Mouse (Mus musculus) midbrain, embryonic 14.5 days (tissue): Measurements from ENCODE around the gene Tcf7. TPM values are rescaled to one million over a fixed set of nuclear protein-coding genes. Genes with fewer than 3 reads are reported as not detected.

Source experiments
- ATAC-seq: fragments of 200-750 bp; cut with Nextera tagmentation; 2 replicates; pipeline ENCODE4 v1.8.0; 2017; ENCODE audit warnings: moderate number of reproducible peaks, moderate library complexity; ENCODE audit not compliant: low FRiP score, low TSS enrichment
- DNase-seq: peaks from one replicate; pipeline ENCODE4 v3.0.0-alpha.2; 2015
- H3K27ac ChIP-seq: fragments of 300-500 bp; sonication (generic); replicated peaks from 2 replicates; pipeline ENCODE4 v1.5.1; 2014; ENCODE audit warnings: mild to moderate bottlenecking, low read depth, low read length, moderate library complexity
- H3K27me3 ChIP-seq: fragments of 300-500 bp; sonication (generic); 2 replicates; pipeline ENCODE4 v1.6.1; 2014; ENCODE audit warnings: low read length, control low read depth, mixed read lengths; ENCODE audit not compliant: control insufficient read depth, insufficient read depth
- H3K36me3 ChIP-seq: fragments of 300-500 bp; sonication (generic); 2 replicates; pipeline ENCODE4 v1.6.1; 2014; ENCODE audit warnings: low read length, control low read depth; ENCODE audit not compliant: control insufficient read depth, insufficient read depth
- H3K4me1 ChIP-seq: fragments of 300-500 bp; sonication (generic); 2 replicates; pipeline ENCODE4 v1.6.1; 2014; ENCODE audit warnings: mild to moderate bottlenecking, antibody characterized with exemption, low read length, control low read depth; ENCODE audit not compliant: control insufficient read depth, insufficient read depth
- H3K4me2 ChIP-seq: fragments of 300-500 bp; sonication (generic); 2 replicates; pipeline ENCODE4 v1.6.1; 2014; ENCODE audit warnings: mild to moderate bottlenecking, low read length, moderate library complexity
- H3K4me3 ChIP-seq: fragments of 300-500 bp; sonication (generic); replicated peaks from 2 replicates; pipeline ENCODE4 v1.5.1; 2014; ENCODE audit warnings: low read depth, low read length
- H3K9ac ChIP-seq: fragments of 300-500 bp; sonication (generic); replicated peaks from 2 replicates; pipeline ENCODE4 v1.6.1; 2014; ENCODE audit warnings: mild to moderate bottlenecking, low read length, moderate library complexity
- H3K9me3 ChIP-seq: fragments of 300-500 bp; sonication (generic); 2 replicates; pipeline ENCODE4 v1.6.1; 2016; ENCODE audit warnings: low read length, control low read depth, mixed read lengths; ENCODE audit not compliant: control insufficient read depth
- WGBS: fragments of 180-500 bp; shearing (Covaris S2); extraction: QIAGEN DNeasy Blood & Tissue Kit; methylation state at CpG from one replicate; pipeline ENCODE4 v1.1.7; 2014; 5-methylcytosine and 5-hydroxymethylcytosine counted together
- polyA plus RNA-seq: library from polyadenylated mRNA; unstranded; fragments of >200 nt; fragmentation: Nextera tagmentation; extraction: Ambion mirVana; gene quantifications from 2 replicates; pipeline ENCODE4 v1.2.1, GENCODE M21; 2014

Gene Tcf7
- polyA plus RNA-seq, 1 experiment from 2014 or later: 5.8 TPM

DNA sequence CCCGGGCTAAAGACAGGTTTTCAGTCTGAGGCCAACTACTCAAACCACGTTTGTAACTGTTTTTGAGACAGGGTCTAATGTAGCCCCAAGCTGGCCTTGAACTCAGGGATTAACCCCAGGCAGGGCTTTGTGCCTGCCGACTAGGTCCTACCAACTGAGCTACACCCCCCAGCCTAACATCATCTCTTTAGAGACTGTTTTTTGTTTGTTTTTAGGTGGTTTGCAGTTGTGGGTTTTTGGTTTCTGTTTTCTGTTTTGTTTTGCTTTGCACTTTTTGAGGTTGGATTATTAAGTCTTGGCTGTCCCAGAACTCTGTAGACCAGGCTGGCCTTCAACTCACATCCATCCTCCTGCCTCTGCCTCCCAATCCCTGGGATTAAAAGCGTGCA, 8.9 kb downstream of the Tcf7 start:
- 75% methylated on average over 4 of the region's 4 CpGs for whole genome bisulfite sequencing
- no peak for ATAC-seq
- H3K27me3 ChIP-seq: no peaks in the 10 kb centered on the region

GRCm38 (mm10) chr11:52273183-52273941, 9.5 kb downstream of the Tcf7 start:
- Histone ChIP-seq H3K9me3 (no peaks in the 10 kb centered on the region), H3K4me2 (no peak overlapping the region), H3K9ac (no peak overlapping the region), H3K36me3 (no peaks in the 10 kb centered on the region), H3K27me3 (no peaks in the 10 kb centered on the region), H3K4me1 (no peaks in the 10 kb centered on the region), H3K27ac (no peak overlapping the region), H3K4me3 (no peak overlapping the region)
- DNase-seq (no peak), ATAC-seq (no peak)
- WGBS: 86% methylated on average over 11 of the region's 11 CpGs

More for the DNA sequence above, 8.9 kb downstream of the Tcf7 start:
- H3K4me3 ChIP-seq: no peak overlapping the region
- no peak overlapping the region for H3K9ac ChIP-seq
- H3K4me1 ChIP-seq: no peaks in the 10 kb centered on the region
- H3K4me2 ChIP-seq: no peak overlapping the region
- H3K9me3 ChIP-seq: no peaks in the 10 kb centered on the region
- H3K27ac ChIP-seq: no peak overlapping the region
- H3K36me3 ChIP-seq: no peaks in the 10 kb centered on the region
- DNase-seq: no peak

GRCm38 (mm10) chr11:52272619-52273018, 10.2 kb downstream of the Tcf7 start:
- WGBS: 74% methylated on average over 6 of the region's 6 CpGs
- no peak for DNase-seq

GRCm38 (mm10) chr11:52271765-52272495, 10.9 kb downstream of the Tcf7 start:
- H3K4me2 ChIP-seq: no peak overlapping the region
- no peaks in the 10 kb centered on the region for H3K9me3 ChIP-seq
- no peaks in the 10 kb centered on the region for H3K27me3 ChIP-seq
- ATAC-seq: no peak
- no peaks in the 10 kb centered on the region for H3K4me1 ChIP-seq
- no peak overlapping the region for H3K9ac ChIP-seq
- 84% methylated on average over 8 of the region's 8 CpGs for WGBS
- DNase-seq: no peak
- H3K4me3 ChIP-seq: no peak overlapping the region
- H3K27ac ChIP-seq: no peak overlapping the region
- no peaks in the 10 kb centered on the region for H3K36me3 ChIP-seq

More at GRCm38 (mm10) chr11:52272619-52273018, 10.2 kb downstream of the Tcf7 start:
- Histone ChIP-seq H3K4me3 (no peak overlapping the region), H3K4me1 (no peaks in the 10 kb centered on the region), H3K27me3 (no peaks in the 10 kb centered on the region), H3K27ac (no peak overlapping the region), H3K36me3 (no peaks in the 10 kb centered on the region), H3K9me3 (no peaks in the 10 kb centered on the region), H3K9ac (no peak overlapping the region), H3K4me2 (no peak overlapping the region)
- no peak for ATAC-seq

DNA sequence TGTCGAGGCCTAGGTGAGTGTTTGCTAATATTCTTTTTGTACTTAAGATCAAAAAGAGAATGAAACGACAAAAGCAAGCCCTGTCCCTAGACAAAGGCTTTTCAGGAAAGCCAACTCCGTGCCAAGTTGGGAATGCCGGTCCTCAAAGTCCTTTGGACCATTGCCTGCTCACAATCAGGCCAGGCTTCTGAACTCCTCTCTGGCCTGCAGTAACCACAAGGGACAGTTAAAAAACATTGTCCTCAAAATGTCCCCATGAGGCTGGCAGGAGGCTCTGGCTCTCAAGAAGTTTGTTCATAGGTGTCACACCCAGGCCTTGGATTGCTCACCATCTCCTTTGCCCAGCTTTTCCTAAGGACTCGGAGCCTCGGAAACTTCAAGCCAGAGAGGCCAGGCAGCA, 13.0 kb downstream of the Tcf7 start:
- Histone ChIP-seq H3K27ac (no peak overlapping the region), H3K36me3 (no peaks in the 10 kb centered on the region), H3K9ac (no peak overlapping the region), H3K9me3 (no peaks in the 10 kb centered on the region), H3K4me1 (no peaks in the 10 kb centered on the region), H3K27me3 (no peaks in the 10 kb centered on the region), H3K4me2 (no peak overlapping the region), H3K4me3 (no peak overlapping the region)
- no peak for DNase-seq
- ATAC-seq: no peak
- WGBS: 88% methylated on average over 6 of the region's 6 CpGs

DNA sequence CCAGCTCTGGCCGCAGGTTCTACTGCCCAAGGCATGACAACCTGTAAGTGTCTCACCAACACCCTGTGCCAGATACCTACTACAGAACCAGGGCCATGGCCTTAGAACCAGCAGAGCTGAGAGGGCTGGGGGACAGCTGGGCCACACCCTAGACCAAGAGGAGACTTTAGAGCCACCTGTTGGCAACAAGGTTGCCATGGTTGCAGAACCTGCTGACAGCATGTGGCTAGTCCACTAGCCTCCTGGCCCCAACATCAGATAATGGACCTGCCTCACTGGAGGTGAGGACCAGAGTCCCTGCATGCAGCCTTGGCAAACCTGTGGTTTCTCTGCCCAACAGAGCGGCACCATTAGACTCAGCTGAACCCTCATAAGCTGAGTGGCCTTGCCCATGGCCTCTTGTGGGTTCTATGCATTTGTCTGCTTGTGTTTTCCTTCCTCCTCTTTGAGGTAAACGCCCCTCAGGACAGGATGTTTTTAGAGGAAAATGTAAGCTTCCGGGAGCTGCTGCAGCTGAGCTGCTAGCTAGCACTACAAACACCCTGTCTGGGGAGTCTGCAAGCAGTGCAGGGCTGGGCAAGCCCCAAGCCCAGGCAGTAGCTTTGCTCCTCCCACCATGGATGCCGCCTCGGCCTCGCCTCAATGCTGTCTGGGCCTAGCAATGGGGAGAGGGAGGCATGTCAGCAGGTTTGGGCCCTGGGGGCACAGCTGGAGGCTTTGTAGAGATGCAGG, 14.5 kb downstream of the Tcf7 start:
- DNase-seq (no peak), ATAC-seq (no peak)
- 64% methylated on average over 7 of the region's 7 CpGs for WGBS
- no peaks in the 10 kb centered on the region for H3K4me1 ChIP-seq
- H3K27ac ChIP-seq: no peak overlapping the region
- no peaks in the 10 kb centered on the region for H3K36me3 ChIP-seq
- no peak overlapping the region for H3K9ac ChIP-seq
- no peak overlapping the region for H3K4me3 ChIP-seq
- no peaks in the 10 kb centered on the region for H3K27me3 ChIP-seq
- no peaks in the 10 kb centered on the region for H3K9me3 ChIP-seq
- no peak overlapping the region for H3K4me2 ChIP-seq

DNA sequence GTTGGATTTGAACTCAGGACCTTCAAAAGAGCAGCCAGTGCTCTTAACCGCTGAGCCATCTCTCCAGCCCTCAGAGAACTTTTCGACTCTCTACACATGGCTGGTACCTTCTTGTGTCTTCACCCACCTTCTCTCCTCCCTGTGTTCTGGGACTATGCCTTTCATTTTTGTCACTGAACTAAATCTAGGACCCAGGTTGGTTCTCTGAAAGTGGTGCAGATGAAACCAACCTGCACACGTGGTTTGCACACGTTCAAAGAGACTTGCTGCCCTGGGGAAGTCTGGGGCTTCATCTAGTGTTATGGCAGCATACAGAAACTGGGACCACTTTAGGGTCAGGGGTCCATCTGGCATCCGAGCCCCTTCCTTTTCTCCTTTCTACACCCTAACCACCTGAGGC, 15.5 kb downstream of the Tcf7 start:
- no peak for ATAC-seq
- 89% methylated on average over 5 of the region's 5 CpGs for WGBS
- no peaks in the 10 kb centered on the region for H3K4me1 ChIP-seq

DNA sequence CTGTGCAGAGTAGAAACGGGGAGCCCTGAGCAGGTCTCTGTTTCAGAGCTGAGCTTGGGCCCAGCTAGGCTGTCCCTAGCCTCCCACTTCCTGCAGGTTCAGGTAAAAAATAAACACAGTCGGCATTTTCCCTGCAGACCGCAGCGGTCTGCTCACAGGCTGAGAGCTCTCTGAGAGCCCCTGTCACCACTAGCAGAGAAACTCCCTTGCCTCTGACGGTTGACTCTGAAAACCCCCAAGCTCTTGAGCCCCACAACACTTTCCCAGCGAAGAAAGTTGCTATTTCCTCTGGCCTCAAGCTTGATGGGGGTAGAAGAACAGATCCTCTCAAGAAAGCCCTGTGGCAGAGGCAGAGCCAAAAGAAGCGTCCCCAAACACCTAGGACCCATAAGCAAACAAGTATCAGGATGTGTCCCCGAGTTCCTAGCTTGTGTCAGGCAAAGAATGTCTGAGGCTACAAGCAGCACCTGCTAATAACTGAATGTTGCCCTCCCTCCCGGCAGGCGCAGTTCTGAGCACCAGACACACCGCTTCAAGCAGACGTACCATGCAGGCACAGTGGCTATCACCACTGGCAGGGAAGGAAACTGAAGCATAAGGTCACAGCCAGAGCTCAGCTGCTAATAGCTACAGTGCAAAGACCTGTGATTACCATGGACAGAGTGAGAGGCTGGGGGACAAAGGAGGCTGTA, 17.1 kb downstream of the Tcf7 start:
- WGBS: 79% methylated on average over 12 of the region's 12 CpGs
- Histone ChIP-seq H3K4me2 (no peak overlapping the region), H3K9ac (no peak overlapping the region), H3K9me3 (no peaks in the 10 kb centered on the region), H3K4me3 (no peak overlapping the region), H3K27ac (no peak overlapping the region), H3K27me3 (no peaks in the 10 kb centered on the region), H3K4me1 (no peaks in the 10 kb centered on the region), H3K36me3 (no peaks in the 10 kb centered on the region)
- no peak for DNase-seq
- ATAC-seq: no peak

More for the DNA sequence above, 15.5 kb downstream of the Tcf7 start:
- Histone ChIP-seq H3K9me3 (no peaks in the 10 kb centered on the region), H3K27ac (no peak overlapping the region), H3K36me3 (no peaks in the 10 kb centered on the region), H3K9ac (no peak overlapping the region), H3K4me3 (no peak overlapping the region), H3K27me3 (no peaks in the 10 kb centered on the region), H3K4me2 (no peak overlapping the region)
- no peak for DNase-seq
